Mouse (Mus musculus): ENCODE data around the gene Ube2s.

GRCm38 (mm10) chr7:4776131-4776530 lies 36.3 kb downstream of the Ube2s start:
- TF ChIP-seq CTCF (IDR thresholded peaks at IDR 0.05; ENCODE audit: low read depth, low read length) (no peak), POLR2A (IDR thresholded peaks at IDR 0.05; ENCODE audit: extremely low read depth, insufficient read depth, low read length) (no peak)
